Mouse (Mus musculus): ENCODE data around the gene Etfbkmt. TPM values are rescaled to one million over a fixed set of nuclear protein-coding genes. Genes with fewer than 3 reads are reported as not detected.

Gene Etfbkmt
- polyA plus RNA-seq, 2 experiments: 7.8 to 11.6 TPM

- TF ChIP-seq EP300 (IDR thresholded peaks at IDR 0.05; ENCODE audit: low read depth): peak; percentile 50
- no peak for TF ChIP-seq CTCF (IDR thresholded peaks at IDR 0.05; ENCODE audit: low read depth)
- H3K9me3 ChIP-seq (ENCODE audit: control insufficient read depth, low read length): no peaks in the 10 kb centered on the region
- ATAC-seq (ENCODE audit: insufficient read depth): peak; percentile 63; the same call in 1 of the 2 replicates
- no peak overlapping the region for H3K9ac ChIP-seq (replicated peaks)
- no peaks in the 10 kb centered on the region for H3K27me3 ChIP-seq (ENCODE audit: control insufficient read depth, insufficient read depth, low read length)
- H3K4me1 ChIP-seq (replicated peaks; ENCODE audit: control insufficient read depth in 2 of 2, insufficient read depth in 2 of 2, low read length in 1 of 2): peaks cover 3% of the 10 kb centered on the region in 2 experiments; a peak in 3 of 4 replicates
- DNase-seq (ENCODE audit: low read depth in 3 of 3, low spot score in 3 of 3): peak in 1 of 3 experiments; percentile 15
- H3K4me2 ChIP-seq (ENCODE audit: low read depth): no peak overlapping the region
- no peak overlapping the region for H3K4me3 ChIP-seq (ENCODE audit: insufficient read depth in 1 of 2, low read depth in 2 of 2, low read length in 2 of 2)
- peaks cover 2% of the 10 kb centered on the region; the same call in 1 of the 2 replicates for H3K36me3 ChIP-seq (replicated peaks; ENCODE audit: control insufficient read depth, insufficient read depth, low read depth)
- H3K27ac ChIP-seq: no peak overlapping the region
Measured at GRCm38 (mm10) chr6:149179064-149179463, 39.4 kb downstream of the Etfbkmt start.

GRCm38 (mm10) chr6:149184007-149184406, 44.4 kb downstream of the Etfbkmt start:
- Histone ChIP-seq H3K27ac (no peak overlapping the region), H3K36me3 (replicated peaks; ENCODE audit: control insufficient read depth, insufficient read depth, low read depth) (peaks cover 2% of the 10 kb centered on the region; the same call in 1 of the 2 replicates), H3K4me2 (ENCODE audit: low read depth) (no peak overlapping the region), H3K27me3 (ENCODE audit: control insufficient read depth, insufficient read depth, low read length) (no peaks in the 10 kb centered on the region), H3K4me3 (ENCODE audit: insufficient read depth in 1 of 2, low read depth in 2 of 2, low read length in 2 of 2) (no peak overlapping the region), H3K4me1 (replicated peaks; ENCODE audit: control insufficient read depth in 2 of 2, insufficient read depth in 2 of 2, low read length in 1 of 2) (peaks cover 10 to 12% of the 10 kb centered on the region in 2 experiments), H3K9me3 (ENCODE audit: control insufficient read depth, low read length) (no peaks in the 10 kb centered on the region), H3K9ac (replicated peaks) (no peak overlapping the region)
- no peak for ATAC-seq (ENCODE audit: insufficient read depth)
- WGBS (ENCODE audit: insufficient replicate concordance): 23% methylated on average over 1 of the region's 1 CpGs
- DNase-seq (ENCODE audit: low read depth in 3 of 3, low spot score in 3 of 3): no peak
- no peak for TF ChIP-seq EP300 (IDR thresholded peaks at IDR 0.05; ENCODE audit: low read depth)
- TF ChIP-seq CTCF (IDR thresholded peaks at IDR 0.05; ENCODE audit: low read depth): no peak

GRCm38 (mm10) chr6:149187371-149187770, 47.7 kb downstream of the Etfbkmt start:
- no peak overlapping the region for H3K27ac ChIP-seq
- H3K4me3 ChIP-seq (ENCODE audit: insufficient read depth in 1 of 2, low read depth in 2 of 2, low read length in 2 of 2): peak overlapping the region in 1 of 2 experiments; percentile 90; a peak in 2 of 4 replicates
- DNase-seq (ENCODE audit: low read depth in 3 of 3, low spot score in 3 of 3): no peak
- no peaks in the 10 kb centered on the region for H3K9me3 ChIP-seq (ENCODE audit: control insufficient read depth, low read length)
- peak overlapping the region; percentile 85 for H3K4me2 ChIP-seq (ENCODE audit: low read depth)
- 0 out of 2 replicates have a peak, but pooled peaks cover 2% of the 10 kb centered on the region for H3K36me3 ChIP-seq (replicated peaks; ENCODE audit: control insufficient read depth, insufficient read depth, low read depth)
- WGBS (ENCODE audit: insufficient replicate concordance): 26% methylated on average over 1 of the region's 1 CpGs
- H3K9ac ChIP-seq (replicated peaks): no peak overlapping the region
- TF ChIP-seq EP300 (IDR thresholded peaks at IDR 0.05; ENCODE audit: low read depth) (no peak), CTCF (IDR thresholded peaks at IDR 0.05; ENCODE audit: low read depth) (no peak)
- no peak for ATAC-seq (ENCODE audit: insufficient read depth)
- H3K4me1 ChIP-seq (replicated peaks; ENCODE audit: control insufficient read depth in 2 of 2, insufficient read depth in 2 of 2, low read length in 1 of 2): peaks cover 18 to 20% of the 10 kb centered on the region in 2 experiments
- H3K27me3 ChIP-seq (ENCODE audit: control insufficient read depth, insufficient read depth, low read length): no peaks in the 10 kb centered on the region

GRCm38 (mm10) chr6:149188041-149188924, 48.6 kb downstream of the Etfbkmt start, which contains the start of gene Amn1:
Gene Amn1 (minus strand): TSS chr6:149188712.
- Histone ChIP-seq H3K4me3 (ENCODE audit: insufficient read depth in 1 of 2, low read depth in 2 of 2, low read length in 2 of 2) (peak within 1 kb of the TSS; percentile 88 to 90), H3K9ac (replicated peaks) (peak within 1 kb of the TSS; percentile 93), H3K36me3 (replicated peaks; ENCODE audit: control insufficient read depth, insufficient read depth, low read depth) (0 out of 2 replicates have a peak, but pooled peaks cover 1% of the 10 kb centered on the region), H3K4me2 (ENCODE audit: low read depth) (peak within 1 kb of the TSS; percentile 85), H3K9me3 (ENCODE audit: control insufficient read depth, low read length) (no peaks in the 10 kb centered on the region), H3K27ac (peak within 1 kb of the TSS; percentile 87), H3K27me3 (ENCODE audit: control insufficient read depth, insufficient read depth, low read length) (no peaks in the 10 kb centered on the region), H3K4me1 (replicated peaks; ENCODE audit: control insufficient read depth in 2 of 2, insufficient read depth in 2 of 2, low read length in 1 of 2) (peaks cover 27% of the 10 kb centered on the region in 2 experiments)
- DNase-seq (ENCODE audit: low read depth in 3 of 3, low spot score in 3 of 3) (peak; percentile 94 to 97 (median 95)), ATAC-seq (ENCODE audit: insufficient read depth) (peak; percentile 85)
- TF ChIP-seq CTCF (IDR thresholded peaks at IDR 0.05; ENCODE audit: low read depth): peak; percentile 37; the same call in 1 of the 2 replicates
- no peak for TF ChIP-seq EP300 (IDR thresholded peaks at IDR 0.05; ENCODE audit: low read depth)
- under 1% methylated on average over 34 of the region's 34 CpGs for WGBS (ENCODE audit: insufficient replicate concordance)

- H3K4me1 ChIP-seq (replicated peaks; ENCODE audit: control insufficient read depth in 2 of 2, insufficient read depth in 2 of 2, low read length in 1 of 2): peaks cover 31 to 32% of the 10 kb centered on the region in 2 experiments
- peak overlapping the region; percentile 88 to 90 for H3K4me3 ChIP-seq (ENCODE audit: insufficient read depth in 1 of 2, low read depth in 2 of 2, low read length in 2 of 2)
- peak overlapping the region; percentile 77 for H3K27ac ChIP-seq
- H3K9me3 ChIP-seq (ENCODE audit: control insufficient read depth, low read length): no peaks in the 10 kb centered on the region
- peak; percentile 27 for ATAC-seq (ENCODE audit: insufficient read depth)
- peak overlapping the region; percentile 93 for H3K9ac ChIP-seq (replicated peaks)
- 34% methylated on average over 8 of the region's 8 CpGs for WGBS (ENCODE audit: insufficient replicate concordance)
- H3K27me3 ChIP-seq (ENCODE audit: control insufficient read depth, insufficient read depth, low read length): no peaks in the 10 kb centered on the region
- TF ChIP-seq EP300 (IDR thresholded peaks at IDR 0.05; ENCODE audit: low read depth) (no peak), CTCF (IDR thresholded peaks at IDR 0.05; ENCODE audit: low read depth) (no peak)
- peak overlapping the region; percentile 85 for H3K4me2 ChIP-seq (ENCODE audit: low read depth)
- no peaks in the 10 kb centered on the region for H3K36me3 ChIP-seq (replicated peaks; ENCODE audit: control insufficient read depth, insufficient read depth, low read depth)
- no peak for DNase-seq (ENCODE audit: low read depth in 3 of 3, low spot score in 3 of 3)
Measured at GRCm38 (mm10) chr6:149188925-149189257, 49.2 kb downstream of the Etfbkmt start.
